Mouse (Mus musculus) neural tube, postnatal 0 days (tissue): ENCODE results near the gene Olfr159. TPM values are rescaled to one million over a fixed set of nuclear protein-coding genes. Genes with fewer than 3 reads are reported as not detected.

Experiments used
- polyA plus RNA-seq: library from polyadenylated mRNA; unstranded; fragments of >200 nt; fragmentation: Nextera tagmentation; extraction: Ambion mirVana; gene quantifications from 2 replicates; pipeline ENCODE4 v1.2.1, GENCODE M21; 2015

Gene Olfr159
- not detected in 2 replicates for polyA plus RNA-seq

GRCm38 (mm10) chr4:43770909-43771308, at the start of gene Olfr159:
Gene Olfr159, minus strand, starts transcription at chr4:43771009.

GRCm38 (mm10) chr4:43729794-43730550, 40.8 kb downstream of the Olfr159 start, which contains the start of gene Spaar:
Gene Spaar, plus strand, starts transcription at chr4:43730034.

GRCm38 (mm10) chr4:43726995-43727394, 43.8 kb downstream of the Olfr159 start, which contains the start of gene Hrct1:
Gene Hrct1, plus strand, starts transcription at chr4:43727188.

Other genes starting within 250 kb of the Olfr159 start
- 10.8 and 12.2 TPM in 2 replicates for gene Tpm2, start 247.2 kb downstream of the Olfr159 start, polyA plus RNA-seq
- 77.3 and 93.8 TPM in 2 replicates for gene Creb3, start 208.7 kb downstream of the Olfr159 start, polyA plus RNA-seq
- 75.4 and 77.1 TPM in 2 replicates for gene Tln1, start 208.3 kb downstream of the Olfr159 start, polyA plus RNA-seq
- 12.9 and 14.9 TPM in 2 replicates for gene Rgp1, start 192.3 kb downstream of the Olfr159 start, polyA plus RNA-seq
- gene Gba2, start 192.1 kb downstream of the Olfr159 start, polyA plus RNA-seq = 48.6 and 54.6 TPM in 2 replicates
- gene Msmp, start 186.5 kb downstream of the Olfr159 start, polyA plus RNA-seq = 0.38 and 2.0 TPM in 2 replicates
- 10.6 and 12.2 TPM in 2 replicates for gene Npr2, start 139.1 kb downstream of the Olfr159 start, polyA plus RNA-seq
- 5.6 and 5.7 TPM in 2 replicates for gene Spag8, start 117.4 kb downstream of the Olfr159 start, polyA plus RNA-seq
- gene Hint2, start 114.5 kb downstream of the Olfr159 start, polyA plus RNA-seq = 88.3 and 108 TPM in 2 replicates
- gene Tmem8b, start 102.0 kb downstream of the Olfr159 start, polyA plus RNA-seq = 10.1 and 10.2 TPM in 2 replicates
- gene Fam221b, start 101.9 kb downstream of the Olfr159 start, polyA plus RNA-seq = 1.6 and 2.0 TPM in 2 replicates
- gene Olfr70, start 70.2 kb downstream of the Olfr159 start, polyA plus RNA-seq = not detected in 2 replicates
- gene Olfr71, start 60.8 kb downstream of the Olfr159 start, polyA plus RNA-seq = not detected in 2 replicates
- gene Hrct1, start 43.8 kb downstream of the Olfr159 start, polyA plus RNA-seq = 1.1 and 1.3 TPM in 2 replicates
- gene Spaar, start 41.0 kb downstream of the Olfr159 start, polyA plus RNA-seq = 0.14 and 0.17 TPM in 2 replicates
- gene Olfr156, start 52.9 kb upstream of the Olfr159 start, polyA plus RNA-seq = not detected in 2 replicates
- not detected in 2 replicates for gene Olfr157, start 69.2 kb upstream of the Olfr159 start, polyA plus RNA-seq
- gene Olfr155, start 80.6 kb upstream of the Olfr159 start, polyA plus RNA-seq = not detected in 2 replicates
- 5.6 and 5.7 TPM in 2 replicates for gene Reck, start 104.5 kb upstream of the Olfr159 start, polyA plus RNA-seq
- 27.7 and 29.2 TPM in 2 replicates for gene Glipr2, start 186.4 kb upstream of the Olfr159 start, polyA plus RNA-seq
- not detected in 2 replicates for gene Ccin, start 212.5 kb upstream of the Olfr159 start, polyA plus RNA-seq
- gene Clta, start 233.4 kb upstream of the Olfr159 start, polyA plus RNA-seq = 395 and 409 TPM in 2 replicates